Mouse (Mus musculus): ENCODE data around the gene Rai1. TPM values are rescaled to one million over a fixed set of nuclear protein-coding genes. Genes with fewer than 3 reads are reported as not detected.
A peak's percentile ranks its signal among the peaks of the same experiment; 100 is the strongest.

Rai1 gene
- total RNA-seq, 1 experiment, result 15.5 TPM

- H3K4me3 ChIP-seq (ENCODE audit: insufficient read depth in 1 of 2, low read depth in 1 of 2, low read length in 2 of 2, poor library complexity in 1 of 2, severe bottlenecking in 1 of 2), result no peak overlapping the region
- TF ChIP-seq MAFK (IDR thresholded peaks at IDR 0.05; ENCODE audit: insufficient read depth, low read depth, low read length) (no peak), ZC3H11A (IDR thresholded peaks at IDR 0.05; ENCODE audit: borderline replicate concordance, low read depth, low read length) (no peak), ZNF384 (IDR thresholded peaks at IDR 0.05; ENCODE audit: low read depth, low read length) (no peak), HCFC1 (IDR thresholded peaks at IDR 0.05; ENCODE audit: borderline replicate concordance, insufficient read depth, low read length) (no peak), CHD2 (IDR thresholded peaks at IDR 0.05; ENCODE audit: low read depth, low read length) (no peak)
- peaks cover 64% of the 10 kb centered on the region for H3K36me3 ChIP-seq (ENCODE audit: control insufficient read depth, insufficient read depth, low read length, poor library complexity, severe bottlenecking)
- no peak for DNase-seq (ENCODE audit: low read depth, low spot score)
- in situ Hi-C loops (cut with MboI; ENCODE audit: low sequenced_read_pairs in 2 of 2, unreplicated experiment in 2 of 2), result no loop called here
- H3K9ac ChIP-seq (ENCODE audit: insufficient read depth, low read depth, low read length, poor library complexity, severe bottlenecking), result no peak overlapping the region
- H3K9me3 ChIP-seq (ENCODE audit: control insufficient read depth, insufficient read depth, low read depth, low read length), result no peaks in the 10 kb centered on the region
- no peak overlapping the region for H3K27ac ChIP-seq (ENCODE audit: insufficient read depth, low read depth, low read length, poor library complexity, severe bottlenecking)
- peaks cover 5 to 44% of the 10 kb centered on the region in 2 experiments; a peak in 3 of 4 replicates for H3K4me1 ChIP-seq (ENCODE audit: control insufficient read depth in 2 of 2, insufficient read depth in 2 of 2, low read length in 2 of 2, poor library complexity in 1 of 2)
Observed at GRCm38 (mm10) chr11:60206207-60206606, 101.4 kb downstream of the Rai1 start.

- Histone ChIP-seq H3K36me3 (ENCODE audit: control insufficient read depth, insufficient read depth, low read length, poor library complexity, severe bottlenecking) (peaks cover 44% of the 10 kb centered on the region), H3K4me1 (ENCODE audit: control insufficient read depth in 2 of 2, insufficient read depth in 2 of 2, low read length in 2 of 2, poor library complexity in 1 of 2) (peaks cover 10 to 59% of the 10 kb centered on the region in 2 experiments; a peak in 3 of 4 replicates), H3K9me3 (ENCODE audit: control insufficient read depth, insufficient read depth, low read depth, low read length) (no peaks in the 10 kb centered on the region), H3K9ac (ENCODE audit: insufficient read depth, low read depth, low read length, poor library complexity, severe bottlenecking) (peak overlapping the region; percentile 47), H3K27ac (ENCODE audit: insufficient read depth, low read depth, low read length, poor library complexity, severe bottlenecking) (no peak overlapping the region), H3K4me3 (ENCODE audit: insufficient read depth in 1 of 2, low read depth in 1 of 2, low read length in 2 of 2, poor library complexity in 1 of 2, severe bottlenecking in 1 of 2) (no peak overlapping the region)
- no peak for DNase-seq (ENCODE audit: low read depth, low spot score)
- in situ Hi-C loops (cut with MboI; ENCODE audit: low sequenced_read_pairs in 2 of 2, unreplicated experiment in 2 of 2), result no loop called here
- TF ChIP-seq CHD2 (IDR thresholded peaks at IDR 0.05; ENCODE audit: low read depth, low read length), result no peak
- no peak for TF ChIP-seq ZC3H11A (IDR thresholded peaks at IDR 0.05; ENCODE audit: borderline replicate concordance, low read depth, low read length)
- no peak for TF ChIP-seq HCFC1 (IDR thresholded peaks at IDR 0.05; ENCODE audit: borderline replicate concordance, insufficient read depth, low read length)
- no peak for TF ChIP-seq ZNF384 (IDR thresholded peaks at IDR 0.05; ENCODE audit: low read depth, low read length)
- no peak for TF ChIP-seq MAFK (IDR thresholded peaks at IDR 0.05; ENCODE audit: insufficient read depth, low read depth, low read length)
Observed at GRCm38 (mm10) chr11:60208201-60208600, 103.4 kb downstream of the Rai1 start.

GRCm38 (mm10) chr11:60208712-60209111, 103.9 kb downstream of the Rai1 start:
- Histone ChIP-seq H3K36me3 (ENCODE audit: control insufficient read depth, insufficient read depth, low read length, poor library complexity, severe bottlenecking) (peaks cover 41% of the 10 kb centered on the region), H3K4me3 (ENCODE audit: insufficient read depth in 1 of 2, low read depth in 1 of 2, low read length in 2 of 2, poor library complexity in 1 of 2, severe bottlenecking in 1 of 2) (no peak overlapping the region; a peak in 1 of 4 replicates), H3K9ac (ENCODE audit: insufficient read depth, low read depth, low read length, poor library complexity, severe bottlenecking) (peak overlapping the region; percentile 77), H3K9me3 (ENCODE audit: control insufficient read depth, insufficient read depth, low read depth, low read length) (no peaks in the 10 kb centered on the region), H3K4me1 (ENCODE audit: control insufficient read depth in 2 of 2, insufficient read depth in 2 of 2, low read length in 2 of 2, poor library complexity in 1 of 2) (peaks cover 10 to 62% of the 10 kb centered on the region in 2 experiments; a peak in 3 of 4 replicates), H3K27ac (ENCODE audit: insufficient read depth, low read depth, low read length, poor library complexity, severe bottlenecking) (no peak overlapping the region)
- no peak for DNase-seq (ENCODE audit: low read depth, low spot score)
- in situ Hi-C loops (cut with MboI; ENCODE audit: low sequenced_read_pairs in 2 of 2, unreplicated experiment in 2 of 2), result no loop called here
- no peak for TF ChIP-seq HCFC1 (IDR thresholded peaks at IDR 0.05; ENCODE audit: borderline replicate concordance, insufficient read depth, low read length)
- no peak for TF ChIP-seq CHD2 (IDR thresholded peaks at IDR 0.05; ENCODE audit: low read depth, low read length)
- no peak for TF ChIP-seq ZC3H11A (IDR thresholded peaks at IDR 0.05; ENCODE audit: borderline replicate concordance, low read depth, low read length)
- no peak for TF ChIP-seq ZNF384 (IDR thresholded peaks at IDR 0.05; ENCODE audit: low read depth, low read length)
- no peak for TF ChIP-seq MAFK (IDR thresholded peaks at IDR 0.05; ENCODE audit: insufficient read depth, low read depth, low read length)

GRCm38 (mm10) chr11:60209217-60209932, 104.6 kb downstream of the Rai1 start:
- peak overlapping the region; percentile 58 to 70; a peak in 3 of 4 replicates for H3K4me3 ChIP-seq (ENCODE audit: insufficient read depth in 1 of 2, low read depth in 1 of 2, low read length in 2 of 2, poor library complexity in 1 of 2, severe bottlenecking in 1 of 2)
- H3K4me1 ChIP-seq (ENCODE audit: control insufficient read depth in 2 of 2, insufficient read depth in 2 of 2, low read length in 2 of 2, poor library complexity in 1 of 2), result peaks cover 10 to 59% of the 10 kb centered on the region in 2 experiments; a peak in 3 of 4 replicates
- H3K9me3 ChIP-seq (ENCODE audit: control insufficient read depth, insufficient read depth, low read depth, low read length), result no peaks in the 10 kb centered on the region
- peaks cover 35% of the 10 kb centered on the region for H3K36me3 ChIP-seq (ENCODE audit: control insufficient read depth, insufficient read depth, low read length, poor library complexity, severe bottlenecking)
- no peak for TF ChIP-seq CHD2 (IDR thresholded peaks at IDR 0.05; ENCODE audit: low read depth, low read length)
- no peak for TF ChIP-seq ZC3H11A (IDR thresholded peaks at IDR 0.05; ENCODE audit: borderline replicate concordance, low read depth, low read length)
- TF ChIP-seq MAFK (IDR thresholded peaks at IDR 0.05; ENCODE audit: insufficient read depth, low read depth, low read length), result no peak
- TF ChIP-seq HCFC1 (IDR thresholded peaks at IDR 0.05; ENCODE audit: borderline replicate concordance, insufficient read depth, low read length), result no peak
- TF ChIP-seq ZNF384 (IDR thresholded peaks at IDR 0.05; ENCODE audit: low read depth, low read length), result no peak
- H3K9ac ChIP-seq (ENCODE audit: insufficient read depth, low read depth, low read length, poor library complexity, severe bottlenecking), result peak overlapping the region; percentile 77
- no peak overlapping the region; the same call in 1 of the 2 replicates for H3K27ac ChIP-seq (ENCODE audit: insufficient read depth, low read depth, low read length, poor library complexity, severe bottlenecking)
- in situ Hi-C loops (cut with MboI; ENCODE audit: low sequenced_read_pairs in 2 of 2, unreplicated experiment in 2 of 2), result no loop called here
- DNase-seq (ENCODE audit: low read depth, low spot score), result no peak

Measured in ES-E14 (cell line).